Mouse (Mus musculus) liver, embryonic 16.5 days (tissue): ENCODE results near the gene Rbm28. TPM values are rescaled to one million over a fixed set of nuclear protein-coding genes. Genes with fewer than 3 reads are reported as not detected.

Experiments
- ATAC-seq: fragments of 200-750 bp; cut with Nextera tagmentation; 2 replicates; pipeline ENCODE4 v1.8.0; 2017; ENCODE audit warnings: low read depth, mild to moderate bottlenecking, moderate number of reproducible peaks, moderate library complexity
- H3K27ac ChIP-seq: fragments of 300-500 bp; sonication (generic); 2 replicates; pipeline ENCODE4 v1.5.1; 2014; ENCODE audit warnings: mild to moderate bottlenecking, low read length
- H3K27me3 ChIP-seq: fragments of 300-500 bp; sonication (generic); 2 replicates; pipeline ENCODE4 v1.6.1; 2014; ENCODE audit warnings: low read depth, low read length, mixed read lengths; ENCODE audit not compliant: control insufficient read depth, insufficient read depth
- H3K36me3 ChIP-seq: fragments of 300-500 bp; sonication (generic); 2 replicates; pipeline ENCODE4 v1.6.1; 2014; ENCODE audit warnings: mild to moderate bottlenecking; ENCODE audit not compliant: control insufficient read depth, insufficient read depth
- H3K4me1 ChIP-seq: fragments of 300-500 bp; sonication (generic); 2 replicates; pipeline ENCODE4 v1.6.1; 2014; ENCODE audit warnings: low read depth, low read length, mixed read lengths; ENCODE audit not compliant: control insufficient read depth
- H3K4me2 ChIP-seq: fragments of 300-500 bp; sonication (generic); 2 replicates; pipeline ENCODE4 v1.6.1; 2014; ENCODE audit warnings: low read depth, low read length, mixed read lengths
- H3K4me3 ChIP-seq: fragments of 300-500 bp; sonication (generic); 2 replicates; pipeline ENCODE4 v1.5.1; 2014; ENCODE audit warnings: low read depth, mild to moderate bottlenecking, low read length
- H3K9ac ChIP-seq: fragments of 300-500 bp; sonication (generic); 2 replicates; pipeline ENCODE4 v1.6.1; 2014; ENCODE audit warnings: low read depth, low read length
- H3K9me3 ChIP-seq: fragments of 300-500 bp; sonication (generic); replicated peaks from 2 replicates; pipeline ENCODE4 v1.6.1; 2016; ENCODE audit warnings: low read length; ENCODE audit not compliant: control insufficient read depth
- WGBS: fragments of 180-500 bp; shearing (Covaris S2); extraction: QIAGEN DNeasy Blood & Tissue Kit; methylation state at CpG from one replicate; pipeline ENCODE4 v1.1.7; 2014; ENCODE audit not compliant: insufficient replicate concordance; 5-methylcytosine and 5-hydroxymethylcytosine counted together
- polyA plus RNA-seq: library from polyadenylated mRNA; unstranded; fragments of >200 nt; fragmentation: Nextera tagmentation; extraction: Ambion mirVana; gene quantifications from 2 replicates; pipeline ENCODE4 v1.2.1, GENCODE M21; 2015

Gene Rbm28
- polyA plus RNA-seq, 1 experiment from 2014 or later: 8.9 TPM

DNA sequence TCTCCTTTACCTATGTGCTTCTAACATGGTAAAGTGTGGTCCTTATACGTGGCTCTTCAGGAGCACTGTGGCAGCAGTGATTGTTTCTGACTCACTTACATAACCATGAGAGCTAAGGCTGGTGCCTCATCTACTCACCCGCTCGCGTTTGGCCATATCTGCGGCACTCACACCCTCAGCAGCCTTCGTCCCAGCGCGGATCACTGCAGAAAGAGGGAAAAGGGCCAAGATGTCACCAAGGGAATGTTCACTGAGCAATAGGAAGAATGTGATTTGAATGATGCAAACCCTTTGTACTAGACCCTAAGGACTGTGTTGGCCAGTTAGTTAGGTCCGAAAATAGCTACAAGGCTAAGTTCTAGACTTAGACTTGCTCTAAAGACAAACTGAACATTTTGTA, 27.4 kb downstream of the Rbm28 start:
- Histone ChIP-seq H3K4me3 (no peak overlapping the region), H3K9ac (no peak overlapping the region), H3K4me2 (no peak overlapping the region), H3K9me3 (no peaks in the 10 kb centered on the region), H3K27me3 (no peaks in the 10 kb centered on the region), H3K4me1 (no peaks in the 10 kb centered on the region), H3K36me3 (peaks cover 3% of the 10 kb centered on the region), H3K27ac (no peak overlapping the region)
- ATAC-seq: no peak
- WGBS: 86% methylated on average over 9 of the region's 9 CpGs

DNA sequence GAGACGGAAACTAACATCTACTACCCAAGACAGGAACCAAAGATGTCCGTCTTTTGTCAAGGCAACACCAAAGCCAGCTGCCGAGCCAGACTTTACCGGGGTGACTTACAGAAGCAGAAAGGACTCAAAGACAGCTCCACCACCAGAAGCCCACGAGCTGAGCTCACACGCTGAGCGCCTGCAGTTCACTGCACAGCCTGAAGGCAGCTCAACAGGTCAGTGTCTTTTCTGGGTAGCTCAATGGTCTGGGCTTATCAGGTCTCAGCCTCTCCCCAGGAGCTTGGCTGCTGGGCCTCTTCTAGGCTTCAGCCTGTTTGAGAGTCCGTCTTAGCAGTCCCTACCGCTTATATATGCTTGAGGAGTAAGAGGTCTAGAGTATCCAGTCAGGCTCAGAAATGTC, 31.7 kb downstream of the Rbm28 start:
- no peak for ATAC-seq
- 78% methylated on average over 9 of the region's 9 CpGs for WGBS
- Histone ChIP-seq H3K27ac (no peak overlapping the region), H3K9ac (no peak overlapping the region), H3K36me3 (peaks cover 12% of the 10 kb centered on the region), H3K4me1 (no peaks in the 10 kb centered on the region), H3K9me3 (no peaks in the 10 kb centered on the region), H3K4me2 (no peak overlapping the region), H3K27me3 (no peaks in the 10 kb centered on the region), H3K4me3 (no peak overlapping the region)

DNA sequence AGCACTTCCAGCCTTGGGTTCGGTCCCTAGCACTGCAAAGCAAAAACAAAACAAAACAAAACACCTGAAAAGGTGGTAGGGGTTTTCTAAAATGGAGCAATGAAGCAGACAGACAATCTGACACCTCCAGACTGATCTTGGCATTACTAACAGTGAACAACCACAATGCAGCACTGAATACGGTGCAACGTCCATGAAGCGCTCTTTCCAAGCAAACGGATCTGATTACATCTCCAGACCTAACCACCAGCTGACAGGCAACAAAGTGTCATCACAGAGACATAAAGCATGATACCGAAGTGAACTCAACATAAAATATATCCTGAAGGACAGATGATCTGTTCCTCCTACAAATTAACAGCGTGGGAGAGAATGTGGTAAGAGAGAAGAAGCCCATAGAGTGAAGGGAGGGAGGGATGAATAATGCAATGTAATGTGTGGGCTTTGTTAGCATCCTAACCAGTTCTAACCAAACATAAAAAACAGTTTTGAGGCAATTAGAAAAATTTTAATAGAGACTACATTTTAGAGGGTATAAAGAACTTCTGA, 37.9 kb downstream of the Rbm28 start:
- 77% methylated on average over 7 of the region's 7 CpGs for WGBS
- no peak overlapping the region for H3K4me3 ChIP-seq
- no peak overlapping the region for H3K27ac ChIP-seq
- H3K4me2 ChIP-seq: no peak overlapping the region
- peaks cover 19% of the 10 kb centered on the region for H3K36me3 ChIP-seq
- no peaks in the 10 kb centered on the region for H3K4me1 ChIP-seq
- no peak for ATAC-seq
- no peak overlapping the region for H3K9ac ChIP-seq
- H3K27me3 ChIP-seq: no peaks in the 10 kb centered on the region
- no peaks in the 10 kb centered on the region for H3K9me3 ChIP-seq

DNA sequence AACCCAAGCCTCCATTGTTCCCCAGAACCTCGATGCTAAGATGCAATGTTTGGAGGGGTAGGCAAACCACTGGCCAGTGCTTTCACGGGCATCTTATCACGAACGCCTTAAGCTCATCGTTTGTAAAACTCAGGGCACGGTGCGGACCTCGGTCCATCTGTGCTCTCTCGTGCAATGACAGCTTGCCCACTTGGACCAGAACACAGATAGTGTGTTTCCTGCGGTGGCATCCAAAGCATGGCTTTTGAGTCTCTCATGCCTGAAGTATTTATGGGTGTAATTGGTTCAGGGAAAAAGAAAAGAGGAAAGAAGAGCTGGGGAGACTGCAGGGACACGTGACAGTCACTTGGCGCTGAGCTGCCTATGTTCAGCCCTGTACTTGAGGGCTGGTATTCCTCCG, 44.8 kb downstream of the Rbm28 start:
- 78% methylated on average over 13 of the region's 13 CpGs for WGBS
- H3K4me3 ChIP-seq: no peak overlapping the region

DNA sequence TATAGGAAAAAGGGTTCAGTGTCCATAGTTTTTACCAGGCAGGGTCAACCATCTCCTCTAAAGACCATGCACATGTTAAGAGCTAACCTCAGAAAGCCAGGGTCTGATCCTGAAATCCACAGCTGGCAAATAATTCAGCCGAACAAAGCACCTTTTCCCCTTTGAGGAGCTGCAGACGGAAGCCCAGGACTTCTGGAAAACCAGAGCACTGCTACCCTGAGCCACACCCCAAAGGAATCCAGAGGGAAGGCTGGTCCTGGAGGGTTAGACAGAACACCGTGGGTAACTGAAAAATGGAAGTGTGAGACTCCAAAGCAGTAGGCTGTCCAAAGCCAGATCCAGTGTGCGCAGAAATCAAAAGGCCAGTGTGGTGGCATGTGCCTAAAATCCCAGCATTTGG, 45.8 kb downstream of the Rbm28 start:
- Histone ChIP-seq H3K4me2 (no peak overlapping the region), H3K4me1 (no peaks in the 10 kb centered on the region), H3K4me3 (no peak overlapping the region), H3K27me3 (no peaks in the 10 kb centered on the region), H3K9me3 (no peaks in the 10 kb centered on the region), H3K9ac (no peak overlapping the region), H3K36me3 (no peaks in the 10 kb centered on the region), H3K27ac (no peak overlapping the region)
- no peak for ATAC-seq
- 58% methylated on average over 4 of the region's 4 CpGs for WGBS

More for the DNA sequence above, 44.8 kb downstream of the Rbm28 start:
- no peaks in the 10 kb centered on the region for H3K9me3 ChIP-seq
- H3K36me3 ChIP-seq: no peaks in the 10 kb centered on the region
- no peak for ATAC-seq
- no peaks in the 10 kb centered on the region for H3K27me3 ChIP-seq
- no peak overlapping the region for H3K27ac ChIP-seq
- H3K9ac ChIP-seq: no peak overlapping the region
- no peak overlapping the region for H3K4me2 ChIP-seq
- H3K4me1 ChIP-seq: no peaks in the 10 kb centered on the region

DNA sequence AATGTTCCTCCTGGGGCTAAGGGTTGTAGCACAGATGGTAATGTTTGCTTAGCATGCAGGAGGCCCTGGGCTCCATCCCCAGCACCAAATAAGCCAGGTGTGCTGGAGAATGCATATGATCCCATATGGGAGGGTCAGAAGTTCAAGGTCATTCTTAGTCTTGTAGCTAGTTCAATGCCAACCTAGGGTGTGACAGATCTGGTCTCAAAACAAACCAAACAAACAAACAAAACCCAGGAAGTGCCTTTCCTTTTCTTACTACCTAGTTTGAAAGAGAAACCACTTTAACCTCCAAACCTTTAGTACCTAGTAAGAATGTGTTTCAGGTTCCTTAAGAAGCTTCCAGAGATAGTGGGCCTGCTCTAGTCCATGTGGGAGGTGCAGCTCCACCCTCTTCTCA, 46.6 kb downstream of the Rbm28 start:
- H3K4me1 ChIP-seq: no peaks in the 10 kb centered on the region
- H3K9ac ChIP-seq: no peak overlapping the region
- no peak overlapping the region for H3K27ac ChIP-seq
- H3K9me3 ChIP-seq: no peaks in the 10 kb centered on the region
- H3K27me3 ChIP-seq: no peaks in the 10 kb centered on the region
- H3K4me3 ChIP-seq: no peak overlapping the region
- no peak overlapping the region for H3K4me2 ChIP-seq
- ATAC-seq: no peak
- no peaks in the 10 kb centered on the region for H3K36me3 ChIP-seq

DNA sequence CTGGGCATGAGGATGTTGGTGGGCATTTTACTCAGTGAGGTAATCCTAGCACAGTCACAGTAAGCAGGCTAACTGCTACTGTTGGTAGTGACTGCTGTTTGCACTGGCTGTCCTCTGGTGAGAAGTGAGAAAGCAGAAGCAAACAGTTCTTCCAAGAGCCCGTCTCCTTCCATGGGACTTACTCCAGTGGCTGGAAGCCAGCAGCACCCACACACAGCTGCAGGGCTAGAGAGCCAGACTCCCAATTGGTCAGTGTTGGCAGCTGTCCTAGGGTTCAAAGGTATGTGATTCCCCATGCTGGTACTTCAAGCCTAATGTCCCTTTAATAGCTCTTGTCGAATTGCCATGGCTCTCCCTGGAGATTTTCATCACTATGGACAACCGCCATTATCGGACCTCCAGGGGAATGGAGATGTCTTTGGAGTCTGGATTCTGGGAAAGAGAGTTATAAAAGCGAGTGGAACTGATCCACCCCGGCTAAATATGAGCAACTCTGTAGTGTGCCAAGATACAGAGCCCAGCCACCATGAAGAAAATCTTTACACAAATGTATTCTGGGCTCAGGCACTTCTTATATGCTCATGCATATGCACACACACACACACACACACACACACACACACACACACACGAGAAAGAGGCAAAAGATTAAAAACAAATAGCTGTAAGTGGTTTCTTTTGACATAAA, 47.2 kb downstream of the Rbm28 start:
- H3K36me3 ChIP-seq: no peaks in the 10 kb centered on the region
- no peaks in the 10 kb centered on the region for H3K4me1 ChIP-seq
- H3K27ac ChIP-seq: no peak overlapping the region
- no peaks in the 10 kb centered on the region for H3K9me3 ChIP-seq
- 47% methylated on average over 7 of the region's 7 CpGs for WGBS
- H3K4me2 ChIP-seq: no peak overlapping the region
- no peak overlapping the region for H3K4me3 ChIP-seq
- no peaks in the 10 kb centered on the region for H3K27me3 ChIP-seq
- no peak overlapping the region for H3K9ac ChIP-seq
- ATAC-seq: peak; percentile 67

DNA sequence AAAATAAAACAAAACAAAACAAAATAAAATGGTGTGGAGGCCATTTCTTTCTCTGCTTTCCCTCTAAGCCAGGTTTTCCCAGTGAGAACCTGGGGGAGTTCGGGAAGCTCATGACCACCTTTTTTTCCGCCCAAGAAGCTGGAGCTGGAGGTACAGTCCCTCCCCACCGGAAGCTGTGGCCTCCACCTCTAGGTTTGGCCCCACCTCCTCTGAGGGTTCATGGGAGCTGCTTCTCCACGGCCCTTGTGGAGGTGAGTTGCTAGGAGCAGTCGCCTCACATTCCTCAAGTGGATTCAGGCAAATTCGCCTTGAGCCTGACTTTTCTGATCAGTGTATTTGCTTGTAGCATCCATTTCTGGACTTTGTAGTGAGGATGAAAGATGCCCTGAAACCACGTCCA, 49.0 kb downstream of the Rbm28 start:
- H3K4me2 ChIP-seq: no peak overlapping the region
- no peak for ATAC-seq
- no peak overlapping the region for H3K9ac ChIP-seq
- no peak overlapping the region for H3K27ac ChIP-seq
- 53% methylated on average over 7 of the region's 7 CpGs for WGBS
- H3K4me1 ChIP-seq: no peaks in the 10 kb centered on the region
- no peaks in the 10 kb centered on the region for H3K27me3 ChIP-seq
- peaks cover 3% of the 10 kb centered on the region for H3K9me3 ChIP-seq
- no peak overlapping the region for H3K4me3 ChIP-seq
- H3K36me3 ChIP-seq: no peaks in the 10 kb centered on the region

DNA sequence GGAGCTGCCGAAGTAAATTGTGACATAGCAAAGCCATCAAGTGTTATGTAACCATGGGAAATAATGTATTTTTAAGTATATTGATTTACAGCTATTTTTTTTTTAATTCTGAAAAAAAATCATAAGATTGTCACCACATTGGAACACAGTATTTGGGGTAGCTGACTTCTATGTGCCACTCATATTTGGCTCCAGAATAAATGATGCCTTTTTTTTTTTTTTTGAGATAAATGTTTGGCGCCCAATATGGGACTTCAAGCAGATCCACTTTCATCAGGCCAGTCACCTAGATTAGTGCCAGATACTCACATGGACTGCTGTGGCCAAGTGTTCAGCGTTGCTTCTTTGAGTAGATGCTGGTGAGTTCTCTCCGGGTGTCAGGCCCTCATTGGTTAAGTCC, 53.3 kb downstream of the Rbm28 start:
- H3K4me1 ChIP-seq: no peaks in the 10 kb centered on the region
- H3K4me3 ChIP-seq: no peak overlapping the region
- no peaks in the 10 kb centered on the region for H3K27me3 ChIP-seq
- no peaks in the 10 kb centered on the region for H3K36me3 ChIP-seq
- WGBS: 63% methylated on average over 4 of the region's 4 CpGs
- H3K4me2 ChIP-seq: no peak overlapping the region
- H3K27ac ChIP-seq: no peak overlapping the region
- no peak overlapping the region for H3K9ac ChIP-seq
- ATAC-seq: no peak
- H3K9me3 ChIP-seq: peaks cover 3% of the 10 kb centered on the region
